Mouse (Mus musculus): ENCODE results near the gene Ttc7.
A peak's percentile ranks its signal among the peaks of the same experiment; 100 is the strongest.

Gene Ttc7

GRCm38 (mm10) chr17:87282706-87283053 lies at the start of gene Ttc7:
Ttc7 (plus strand) TSS chr17:87282886.
- peak; percentile 84 to 91 for DNase-seq

- no peak for DNase-seq
These were observed 47.7 kb upstream of the Ttc7 start for GRCm38 (mm10) chr17:87235019-87235418.

GRCm38 (mm10) chr17:87236725-87237650 lies 45.7 kb upstream of the Ttc7 start:
- no peak for DNase-seq

- no peak for DNase-seq
These were observed 44.9 kb upstream of the Ttc7 start for GRCm38 (mm10) chr17:87237826-87238225.

- no peak for DNase-seq
These were observed 36.6 kb upstream of the Ttc7 start for GRCm38 (mm10) chr17:87246103-87246502.

GRCm38 (mm10) chr17:87254384-87254783 lies 28.3 kb upstream of the Ttc7 start:
- DNase-seq, result peak in 1 of 2 experiments; percentile 31

- DNase-seq, result no peak
These were observed 27.0 kb upstream of the Ttc7 start for GRCm38 (mm10) chr17:87255672-87256071.

- no peak for DNase-seq
These were observed 19.3 kb upstream of the Ttc7 start for GRCm38 (mm10) chr17:87263401-87263800.

- DNase-seq, result no peak
These were observed 18.4 kb upstream of the Ttc7 start for GRCm38 (mm10) chr17:87264054-87264830.

- DNase-seq, result no peak
These were observed 17.5 kb upstream of the Ttc7 start for GRCm38 (mm10) chr17:87264927-87265791.

- DNase-seq, result peak; percentile 90 to 97
These were observed 16.9 kb upstream of the Ttc7 start, which contains the start of gene Mcfd2 for GRCm38 (mm10) chr17:87265792-87266186. Mcfd2 (minus strand) TSS chr17:87265935.

GRCm38 (mm10) chr17:87269454-87269853 lies 13.2 kb upstream of the Ttc7 start:
- DNase-seq, result no peak

GRCm38 (mm10) chr17:87275363-87276341 lies 7.0 kb upstream of the Ttc7 start:
- DNase-seq, result no peak

GRCm38 (mm10) chr17:87282007-87282705 lies 530 bp upstream of the Ttc7 start:
- DNase-seq, result peak; percentile 43 to 52

- DNase-seq, result peak; percentile 59 to 60
These were observed 519 bp downstream of the Ttc7 start for GRCm38 (mm10) chr17:87283055-87283754.

- DNase-seq, result no peak
These were observed 1.2 kb downstream of the Ttc7 start for GRCm38 (mm10) chr17:87283755-87284481.

- DNase-seq, result no peak
These were observed 1.9 kb downstream of the Ttc7 start for GRCm38 (mm10) chr17:87284482-87285040.

- DNase-seq, result no peak
These were observed 3.2 kb downstream of the Ttc7 start for GRCm38 (mm10) chr17:87285731-87286465.

All from cerebellum, postnatal 25 days (tissue).